Mouse (Mus musculus) hindbrain, postnatal 0 days (tissue): ENCODE data around the gene Rab25. TPM values are rescaled to one million over a fixed set of nuclear protein-coding genes. Genes with fewer than 3 reads are reported as not detected.

Source experiments
- ATAC-seq: fragments of 200-750 bp; cut with Nextera tagmentation; 2 replicates; pipeline ENCODE4 v1.8.0; 2017; ENCODE audit warnings: mild to moderate bottlenecking, moderate TSS enrichment, moderate library complexity
- DNase-seq: peaks from one replicate; pipeline ENCODE4 v3.0.0-alpha.2; 2015; ENCODE audit warnings: low spot score
- H3K27ac ChIP-seq: fragments of 300-500 bp; sonication (generic); 2 replicates; pipeline ENCODE4 v1.5.1; 2014; ENCODE audit warnings: mild to moderate bottlenecking
- H3K27me3 ChIP-seq: fragments of 300-500 bp; sonication (generic); 2 replicates; pipeline ENCODE4 v1.6.1; 2014; ENCODE audit warnings: low read length, mixed read lengths; ENCODE audit not compliant: insufficient read depth
- H3K36me3 ChIP-seq: fragments of 300-500 bp; sonication (generic); 2 replicates; pipeline ENCODE4 v1.6.1; 2014; ENCODE audit warnings: low read length, mixed read lengths; ENCODE audit not compliant: insufficient read depth
- H3K4me1 ChIP-seq: fragments of 300-500 bp; sonication (generic); 2 replicates; pipeline ENCODE4 v1.6.1; 2014; ENCODE audit warnings: antibody characterized with exemption, low read length, mixed read lengths; ENCODE audit not compliant: insufficient read depth
- H3K4me2 ChIP-seq: fragments of 300-500 bp; sonication (generic); 2 replicates; pipeline ENCODE4 v1.6.1; 2014; ENCODE audit warnings: low read depth, mild to moderate bottlenecking, low read length, moderate library complexity, mixed read lengths
- H3K4me3 ChIP-seq: fragments of 300-500 bp; sonication (generic); 2 replicates; pipeline ENCODE4 v1.5.1; 2014; ENCODE audit warnings: low read length
- H3K9ac ChIP-seq: fragments of 300-500 bp; sonication (generic); replicated peaks from 2 replicates; pipeline ENCODE4 v1.6.1; 2014; ENCODE audit warnings: mild to moderate bottlenecking, low read length, moderate library complexity, mixed read lengths
- H3K9me3 ChIP-seq: fragments of 300-500 bp; sonication (generic); 2 replicates; pipeline ENCODE4 v1.6.1; 2016; ENCODE audit warnings: low read length, mixed read lengths
- CTCF ChIP-seq: IDR thresholded peaks from 2 replicates; pipeline ENCODE4 v1.5.1; 2016; ENCODE audit warnings: antibody characterized with exemption, control low read depth, low read depth
- WGBS: fragments of 180-500 bp; shearing (Covaris S2); extraction: QIAGEN DNeasy Blood & Tissue Kit; methylation state at CpG from one replicate; pipeline ENCODE4 v1.1.7; 2014; 5-methylcytosine and 5-hydroxymethylcytosine counted together
- polyA plus RNA-seq: library from polyadenylated mRNA; unstranded; fragments of >200 nt; fragmentation: Nextera tagmentation; extraction: Ambion mirVana; gene quantifications from 2 replicates; pipeline ENCODE4 v1.2.1, GENCODE M21; 2015
- total RNA-seq: library from RNA; depleted of rRNA; stranded (reverse); fragments of >200 nt; gene quantifications from 2 replicates; pipeline ENCODE4 v1.2.3, GENCODE M21; 2014

The Rab25 gene
- total and polyA plus RNA-seq, 2 experiments from 2014 or later: 1.3 TPM; not detected in 1

- no peaks in the 10 kb centered on the region for H3K27me3 ChIP-seq
- WGBS: 34% methylated on average over 17 of the region's 17 CpGs
- 0 out of 2 replicates have a peak overlapping the region, but pooled peaks have one; percentile 16 for H3K4me2 ChIP-seq
- TF ChIP-seq CTCF: peak; percentile 100
- H3K4me1 ChIP-seq: peaks cover 26% of the 10 kb centered on the region
- H3K9me3 ChIP-seq: no peaks in the 10 kb centered on the region
- H3K4me3 ChIP-seq: no peak overlapping the region
- peak; percentile 94 for DNase-seq
- ATAC-seq: peak; percentile 87
- no peak overlapping the region for H3K9ac ChIP-seq
- H3K27ac ChIP-seq: no peak overlapping the region
- H3K36me3 ChIP-seq: no peaks in the 10 kb centered on the region
Measured at GRCm38 (mm10) chr3:88526157-88527131, 21.7 kb downstream of the Rab25 start.

GRCm38 (mm10) chr3:88525021-88525420 lies 23.1 kb downstream of the Rab25 start:
- Histone ChIP-seq H3K4me1 (peaks cover 18% of the 10 kb centered on the region), H3K9ac (no peak overlapping the region), H3K4me3 (no peak overlapping the region), H3K4me2 (no peak overlapping the region), H3K9me3 (no peaks in the 10 kb centered on the region), H3K36me3 (no peaks in the 10 kb centered on the region), H3K27me3 (no peaks in the 10 kb centered on the region), H3K27ac (no peak overlapping the region)
- peak; percentile 14; the same call in 1 of the 2 replicates for TF ChIP-seq CTCF
- no peak for DNase-seq
- WGBS: 88% methylated on average over 5 of the region's 5 CpGs
- no peak for ATAC-seq

DNA sequence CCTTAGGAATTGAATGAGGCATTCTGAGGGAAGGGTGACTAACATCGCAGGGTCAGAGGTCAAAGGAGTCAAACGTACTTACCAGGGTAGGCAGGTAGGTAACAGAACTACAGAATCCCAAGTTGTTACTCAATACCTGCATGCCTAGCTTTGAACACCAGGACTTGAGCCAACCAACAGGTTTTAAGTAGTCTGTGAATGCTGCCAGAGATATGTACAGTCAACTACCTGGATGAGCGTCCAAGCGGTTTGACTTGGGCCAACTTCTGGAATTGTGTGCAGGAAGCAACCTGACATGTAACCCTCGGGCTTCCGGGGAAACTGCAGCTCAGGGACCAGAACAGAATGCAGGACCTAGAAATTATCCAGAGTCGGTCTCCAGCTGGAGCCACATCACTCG lies 25.1 kb downstream of the Rab25 start:
- H3K27me3 ChIP-seq: no peaks in the 10 kb centered on the region
- no peak overlapping the region for H3K4me3 ChIP-seq
- no peak overlapping the region for H3K27ac ChIP-seq
- no peak overlapping the region for H3K4me2 ChIP-seq
- no peaks in the 10 kb centered on the region for H3K36me3 ChIP-seq
- H3K9me3 ChIP-seq: no peaks in the 10 kb centered on the region
- 85% methylated on average over 8 of the region's 8 CpGs for WGBS
- peaks cover 8% of the 10 kb centered on the region; the same call in 1 of the 2 replicates for H3K4me1 ChIP-seq
- ATAC-seq (no peak), DNase-seq (no peak)
- TF ChIP-seq CTCF: no peak
- no peak overlapping the region for H3K9ac ChIP-seq

DNA sequence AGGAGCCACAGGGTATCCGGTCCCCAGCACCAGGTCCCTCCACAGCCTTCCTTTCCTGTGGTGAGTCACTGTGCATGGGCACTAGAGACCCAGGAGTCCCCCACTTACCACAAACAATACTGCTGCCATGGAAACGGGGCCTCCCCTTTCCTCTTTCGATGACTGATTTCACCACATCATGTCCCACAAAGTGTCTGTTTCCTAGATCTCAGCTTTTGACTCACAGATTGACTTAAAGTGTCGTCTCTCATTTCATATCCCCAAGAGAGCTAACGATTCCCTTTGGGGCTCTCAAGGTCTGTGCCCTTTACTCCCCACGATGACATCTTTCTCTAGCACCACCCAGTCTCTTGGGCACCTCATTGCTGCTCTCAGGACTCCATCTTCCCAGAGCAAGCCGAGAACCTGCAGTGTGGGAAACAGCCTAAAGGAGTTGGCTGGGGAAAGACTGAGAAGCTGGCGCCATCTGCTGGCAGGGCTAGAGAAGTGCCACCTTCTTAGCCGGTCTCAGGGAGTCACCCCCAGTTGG lies 26.2 kb downstream of the Rab25 start:
- WGBS: 29% methylated on average over 9 of the region's 9 CpGs
- ATAC-seq: peak; percentile 20; the same call in 1 of the 2 replicates

GRCm38 (mm10) chr3:88521156-88521555 lies 26.9 kb downstream of the Rab25 start:
- H3K9me3 ChIP-seq: no peaks in the 10 kb centered on the region
- DNase-seq (no peak), ATAC-seq (no peak)
- H3K4me2 ChIP-seq: no peak overlapping the region
- H3K9ac ChIP-seq: no peak overlapping the region
- no peaks in the 10 kb centered on the region for H3K27me3 ChIP-seq
- no peak for TF ChIP-seq CTCF
- no peaks in the 10 kb centered on the region for H3K4me1 ChIP-seq
- no peaks in the 10 kb centered on the region for H3K36me3 ChIP-seq
- H3K27ac ChIP-seq: no peak overlapping the region
- 91% methylated on average over 6 of the region's 6 CpGs for WGBS
- no peak overlapping the region for H3K4me3 ChIP-seq

More for the DNA sequence above, 26.2 kb downstream of the Rab25 start:
- peak; percentile 92 for TF ChIP-seq CTCF
- Histone ChIP-seq H3K36me3 (no peaks in the 10 kb centered on the region), H3K9me3 (no peaks in the 10 kb centered on the region), H3K4me3 (no peak overlapping the region), H3K9ac (no peak overlapping the region), H3K4me2 (no peak overlapping the region), H3K4me1 (no peaks in the 10 kb centered on the region), H3K27ac (no peak overlapping the region), H3K27me3 (no peaks in the 10 kb centered on the region)
- peak; percentile 69 for DNase-seq

- Histone ChIP-seq H3K4me3 (no peak overlapping the region), H3K27ac (no peak overlapping the region), H3K36me3 (no peaks in the 10 kb centered on the region), H3K9ac (no peak overlapping the region), H3K4me2 (no peak overlapping the region), H3K9me3 (no peaks in the 10 kb centered on the region), H3K4me1 (no peaks in the 10 kb centered on the region), H3K27me3 (no peaks in the 10 kb centered on the region)
- WGBS: 88% methylated on average over 2 of the region's 2 CpGs
- DNase-seq (no peak), ATAC-seq (no peak)
- no peak for TF ChIP-seq CTCF
Measured at GRCm38 (mm10) chr3:88520078-88520477, 28.0 kb downstream of the Rab25 start.
